Mouse (Mus musculus) limb, embryonic 11.5 days (tissue): ENCODE results near the gene Olfr98. TPM values are rescaled to one million over a fixed set of nuclear protein-coding genes. Genes with fewer than 3 reads are reported as not detected.

Source experiments
- ATAC-seq: fragments of 200-750 bp; cut with Nextera tagmentation; 2 replicates; pipeline ENCODE4 v1.8.0; 2017; ENCODE audit warnings: low read depth; ENCODE audit not compliant: insufficient number of reproducible peaks, low FRiP score, low TSS enrichment
- DNase-seq: peaks from one replicate; pipeline ENCODE4 v3.0.0-alpha.2; 2015; ENCODE audit warnings: low spot score
- H3K27ac ChIP-seq: fragments of 300-500 bp; sonication (generic); replicated peaks from 2 replicates; pipeline ENCODE4 v1.5.1; 2014; ENCODE audit warnings: low read depth, mild to moderate bottlenecking, low read length
- H3K27me3 ChIP-seq: fragments of 300-500 bp; sonication (generic); 2 replicates; pipeline ENCODE4 v1.6.1; 2014; ENCODE audit warnings: mild to moderate bottlenecking, low read length, mixed read lengths; ENCODE audit not compliant: control insufficient read depth, insufficient read depth
- H3K36me3 ChIP-seq: fragments of 300-500 bp; sonication (generic); 2 replicates; pipeline ENCODE4 v1.6.1; 2014; ENCODE audit warnings: mild to moderate bottlenecking, low read length, moderate library complexity, mixed read lengths; ENCODE audit not compliant: control insufficient read depth, insufficient read depth
- H3K4me1 ChIP-seq: fragments of 300-500 bp; sonication (generic); 2 replicates; pipeline ENCODE4 v1.6.1; 2014; ENCODE audit warnings: low read length, mixed read lengths; ENCODE audit not compliant: control insufficient read depth, insufficient read depth
- H3K4me2 ChIP-seq: fragments of 300-500 bp; sonication (generic); 2 replicates; pipeline ENCODE4 v1.6.1; 2014; ENCODE audit warnings: low read depth, mild to moderate bottlenecking, moderate library complexity; ENCODE audit not compliant: severe bottlenecking
- H3K4me3 ChIP-seq: fragments of 300-500 bp; sonication (generic); 2 replicates; pipeline ENCODE4 v1.5.1; 2014; ENCODE audit warnings: low read depth, low read length
- H3K9ac ChIP-seq: fragments of 300-500 bp; sonication (generic); 2 replicates; pipeline ENCODE4 v1.6.1; 2014; ENCODE audit warnings: mild to moderate bottlenecking, low read length
- H3K9me3 ChIP-seq: fragments of 300-500 bp; sonication (generic); 2 replicates; pipeline ENCODE4 v1.6.1; 2016; ENCODE audit warnings: low read length; ENCODE audit not compliant: control insufficient read depth
- WGBS: fragments of 180-500 bp; shearing (Covaris S2); extraction: QIAGEN DNeasy Blood & Tissue Kit; methylation state at CpG from one replicate; pipeline ENCODE4 v1.1.7; 2014; 5-methylcytosine and 5-hydroxymethylcytosine counted together
- polyA plus RNA-seq: library from polyadenylated mRNA; unstranded; fragments of >200 nt; fragmentation: Nextera tagmentation; extraction: Ambion mirVana; gene quantifications from 2 replicates; pipeline ENCODE4 v1.2.1, GENCODE M21; 2014

Olfr98 gene
- not detected in 2 replicates for polyA plus RNA-seq

- Histone ChIP-seq H3K4me1 (no peaks in the 10 kb centered on the region), H3K4me2 (no peak within 1 kb of the TSS), H3K4me3 (no peak within 1 kb of the TSS), H3K9me3 (no peaks in the 10 kb centered on the region), H3K36me3 (no peaks in the 10 kb centered on the region), H3K27me3 (no peaks in the 10 kb centered on the region), H3K27ac (no peak within 1 kb of the TSS), H3K9ac (no peak within 1 kb of the TSS)
- 94% methylated on average over 1 of the region's 1 CpGs for WGBS
- ATAC-seq (no peak), DNase-seq (no peak)
Observed at GRCm38 (mm10) chr17:37263626-37264025, at the start of gene Olfr98. Gene Olfr98 (minus strand): TSS chr17:37263749.

GRCm38 (mm10) chr17:37310146-37310699 is 46.7 kb upstream of the Olfr98 start:
- Histone ChIP-seq H3K27me3 (no peaks in the 10 kb centered on the region), H3K4me2 (no peak overlapping the region), H3K4me1 (no peaks in the 10 kb centered on the region), H3K4me3 (no peak overlapping the region), H3K27ac (no peak overlapping the region), H3K36me3 (no peaks in the 10 kb centered on the region), H3K9me3 (no peaks in the 10 kb centered on the region), H3K9ac (no peak overlapping the region)
- DNase-seq (no peak), ATAC-seq (no peak)
- WGBS: 41% methylated on average over 2 of the region's 2 CpGs

- Histone ChIP-seq H3K27me3 (no peaks in the 10 kb centered on the region), H3K4me1 (no peaks in the 10 kb centered on the region), H3K9ac (no peak overlapping the region), H3K36me3 (no peaks in the 10 kb centered on the region), H3K27ac (no peak overlapping the region), H3K9me3 (no peaks in the 10 kb centered on the region), H3K4me2 (no peak overlapping the region), H3K4me3 (no peak overlapping the region)
- ATAC-seq (no peak), DNase-seq (no peak)
- 43% methylated on average over 4 of the region's 4 CpGs for WGBS
Observed at GRCm38 (mm10) chr17:37308483-37308882, 44.9 kb upstream of the Olfr98 start.

GRCm38 (mm10) chr17:37304213-37304612 is 40.7 kb upstream of the Olfr98 start, which contains the start of gene Olfr101:
Gene Olfr101 (minus strand): TSS chr17:37304313.
- 90% methylated on average over 4 of the region's 4 CpGs for WGBS
- H3K27ac ChIP-seq: no peak within 1 kb of the TSS
- no peak for ATAC-seq
- H3K9me3 ChIP-seq: no peaks in the 10 kb centered on the region
- no peaks in the 10 kb centered on the region for H3K27me3 ChIP-seq
- no peaks in the 10 kb centered on the region for H3K36me3 ChIP-seq
- H3K4me2 ChIP-seq: no peak within 1 kb of the TSS
- no peaks in the 10 kb centered on the region for H3K4me1 ChIP-seq
- H3K9ac ChIP-seq: no peak within 1 kb of the TSS
- H3K4me3 ChIP-seq: no peak within 1 kb of the TSS
- no peak for DNase-seq

- no peaks in the 10 kb centered on the region for H3K27me3 ChIP-seq
- H3K4me1 ChIP-seq: no peaks in the 10 kb centered on the region
- 79% methylated on average over 1 of the region's 1 CpGs for WGBS
- no peak within 1 kb of the TSS for H3K4me2 ChIP-seq
- H3K36me3 ChIP-seq: no peaks in the 10 kb centered on the region
- no peak within 1 kb of the TSS for H3K4me3 ChIP-seq
- no peaks in the 10 kb centered on the region for H3K9me3 ChIP-seq
- DNase-seq (no peak), ATAC-seq (no peak)
- H3K9ac ChIP-seq: no peak within 1 kb of the TSS
- H3K27ac ChIP-seq: no peak within 1 kb of the TSS
Observed at GRCm38 (mm10) chr17:37283360-37283759, 19.8 kb upstream of the Olfr98 start, which contains the start of gene Olfr99. Gene Olfr99 (minus strand): TSS chr17:37283460.

DNA sequence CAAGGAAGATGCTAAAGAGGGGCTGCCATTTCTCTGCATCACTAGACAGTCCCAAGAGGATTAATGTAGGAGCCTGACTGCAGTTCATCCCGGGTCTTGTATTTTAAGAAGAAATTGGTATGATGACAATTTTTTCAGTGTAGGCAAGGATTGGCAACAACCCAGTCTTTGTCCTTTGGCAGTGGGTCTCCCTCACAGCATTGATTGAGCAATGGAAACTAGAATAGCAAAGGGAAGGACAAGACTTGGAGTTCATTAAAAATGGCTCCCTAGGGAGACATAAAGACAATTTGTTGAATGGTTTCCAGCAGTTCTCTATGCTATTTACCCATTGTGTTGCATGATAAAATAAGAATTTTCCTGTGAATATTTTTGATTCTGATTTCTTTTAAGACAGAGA is 16.8 kb upstream of the Olfr98 start:
- H3K9me3 ChIP-seq: no peaks in the 10 kb centered on the region

GRCm38 (mm10) chr17:37276573-37276972 is 13.0 kb upstream of the Olfr98 start:
- H3K27me3 ChIP-seq: no peaks in the 10 kb centered on the region
- no peaks in the 10 kb centered on the region for H3K4me1 ChIP-seq
- DNase-seq (no peak), ATAC-seq (no peak)
- no peak overlapping the region for H3K4me2 ChIP-seq
- H3K27ac ChIP-seq: no peak overlapping the region
- H3K9ac ChIP-seq: no peak overlapping the region
- H3K36me3 ChIP-seq: no peaks in the 10 kb centered on the region
- no peaks in the 10 kb centered on the region for H3K9me3 ChIP-seq
- H3K4me3 ChIP-seq: no peak overlapping the region

More for the DNA sequence above, 16.8 kb upstream of the Olfr98 start:
- WGBS: 92% methylated on average over 1 of the region's 1 CpGs
- no peak for DNase-seq
- H3K4me1 ChIP-seq: no peaks in the 10 kb centered on the region
- H3K4me3 ChIP-seq: no peak overlapping the region
- no peak overlapping the region for H3K9ac ChIP-seq
- H3K27me3 ChIP-seq: no peaks in the 10 kb centered on the region
- ATAC-seq: no peak
- no peak overlapping the region for H3K27ac ChIP-seq
- no peak overlapping the region for H3K4me2 ChIP-seq
- H3K36me3 ChIP-seq: no peaks in the 10 kb centered on the region

- H3K9me3 ChIP-seq: no peaks in the 10 kb centered on the region
- no peak overlapping the region for H3K4me2 ChIP-seq
- no peaks in the 10 kb centered on the region for H3K4me1 ChIP-seq
- no peak overlapping the region for H3K4me3 ChIP-seq
- H3K27ac ChIP-seq: no peak overlapping the region
- no peaks in the 10 kb centered on the region for H3K36me3 ChIP-seq
- 84% methylated on average over 2 of the region's 2 CpGs for WGBS
- ATAC-seq (no peak), DNase-seq (no peak)
- H3K9ac ChIP-seq: no peak overlapping the region
- H3K27me3 ChIP-seq: no peaks in the 10 kb centered on the region
Observed at GRCm38 (mm10) chr17:37275626-37276248, 12.2 kb upstream of the Olfr98 start.
